In the genomic region with DNA sequence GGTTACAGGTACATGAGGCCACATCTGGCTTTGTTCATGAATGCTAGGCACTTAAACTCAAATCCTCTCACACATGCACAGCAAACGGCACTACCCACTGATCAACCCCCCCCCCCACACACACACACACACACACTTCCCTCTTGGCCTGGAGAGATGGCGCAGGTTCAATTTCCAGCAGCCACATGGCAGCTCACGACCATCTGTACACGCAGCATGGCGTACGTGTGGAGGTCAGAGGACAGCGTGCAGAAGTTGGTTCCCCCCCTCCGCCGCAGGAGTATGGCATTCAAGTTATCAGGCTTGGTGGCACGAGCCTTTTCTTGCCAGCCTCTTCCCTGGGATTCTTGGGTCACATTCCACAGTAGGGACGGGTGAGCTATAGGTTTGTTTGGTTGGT, we compare ENCODE assay signal across 23 mouse cellular contexts.
DNase-seq lines count a peak whose midpoint lies in the region; ATAC-seq and TF ChIP-seq lines count a peak whose summit lies in the region.
"Had no signal": no experiment of that assay in that cellular context is flagged by ENCODE, and none has a peak within 500 bp of the region (broad histone marks: within the 10 kb centered on the region; RNA-seq: fewer than 3 reads in every experiment).

No protein-coding gene starts in this region.

- peak; percentile 82 to 86 for DNase-seq in cerebellum, postnatal 10 days
- DNase-seq in cerebellum, adult 2 months = no peak
- peak; percentile 34 for DNase-seq in hindbrain, postnatal 0 days (ENCODE audit: low spot score)
- no peak for DNase-seq in hindbrain, embryonic 10.5 days (ENCODE audit: low spot score)
- no peak for DNase-seq in forebrain, embryonic 11.5 days (ENCODE audit: low spot score)
- DNase-seq: adrenal gland, adult 8-10 months; adrenal gland, postnatal 14 days; adrenal gland, postnatal 36 days; B cell, adult 2 months; cerebellum, adult 11-12 months; cerebellum, adult 9-10 months had no signal

- ATAC-seq in hindbrain, postnatal 0 days = no peak
- ATAC-seq in megakaryocyte, adult 5-6 weeks (ENCODE audit: poor library complexity, severe bottlenecking) = no peak
- no peak for ATAC-seq in forebrain, embryonic 11.5 days (replicated peaks; ENCODE audit: low FRiP score)
- ATAC-seq: activated CD4-positive, CD25-positive, alpha-beta regulatory T cell, adult 4 months; CD4-positive, CD25-positive, alpha-beta regulatory T cell, adult 4 months; forebrain, embryonic 14.5 days; forebrain, embryonic 16.5 days; Patski had no signal

- H3K4me2 ChIP-seq in hindbrain, postnatal 0 days (ENCODE audit: low read depth, low read length) = no peak overlapping the region
- H3K4me2 ChIP-seq in forebrain, embryonic 11.5 days (ENCODE audit: low read depth, low read length, severe bottlenecking) = no peak overlapping the region
- H3K4me2 ChIP-seq: embryonic facial prominence, embryonic 12.5 days; forebrain, embryonic 12.5 days had no signal

- TF ChIP-seq CTCF in cerebellum, adult 2 months (IDR thresholded peaks at IDR 0.05; ENCODE audit: borderline replicate concordance, insufficient read depth, low read depth, low read length) = no peak
- TF ChIP-seq CTCF in hindbrain, postnatal 0 days (IDR thresholded peaks at IDR 0.05; ENCODE audit: low read depth) = no peak

- no peak overlapping the region for H3K9ac ChIP-seq in hindbrain, postnatal 0 days (replicated peaks; ENCODE audit: low read length)
- no peak overlapping the region for H3K9ac ChIP-seq in forebrain, embryonic 11.5 days (ENCODE audit: low read length)
- H3K9ac ChIP-seq: embryonic facial prominence, embryonic 12.5 days; forebrain, embryonic 12.5 days had no signal

- no peak overlapping the region for H3K4me3 ChIP-seq in cerebellum, adult 2 months (replicated peaks; ENCODE audit: insufficient read depth, low read depth, low read length)
- H3K4me3 ChIP-seq in hindbrain, postnatal 0 days (ENCODE audit: low read length) = no peak overlapping the region
- H3K4me3 ChIP-seq in hindbrain, embryonic 10.5 days = no peak overlapping the region
- peak overlapping the region; percentile 42 for H3K4me3 ChIP-seq in megakaryocyte, embryonic 14.5 days (replicated peaks)
- H3K4me3 ChIP-seq in forebrain, embryonic 11.5 days (ENCODE audit: low read depth, low read length) = no peak overlapping the region
- H3K4me3 ChIP-seq: embryonic facial prominence, embryonic 10.5 days; embryonic facial prominence, embryonic 12.5 days; forebrain, embryonic 12.5 days had no signal

- TF ChIP-seq POLR2A in cerebellum, adult 2 months (IDR thresholded peaks at IDR 0.05; ENCODE audit: borderline replicate concordance, insufficient read depth, low read length) = no peak

- 16% methylated on average over 11 of the region's 11 CpGs for WGBS in cerebellum, adult 2 months
- 77% methylated on average over 10 of the region's 11 CpGs for WGBS in hindbrain, postnatal 0 days
- 92% methylated on average over 11 of the region's 11 CpGs for WGBS in hindbrain, embryonic 10.5 days
- 91% methylated on average over 11 of the region's 11 CpGs for WGBS in forebrain, embryonic 11.5 days

- H3K27ac ChIP-seq in cerebellum, adult 2 months (ENCODE audit: insufficient read depth, low read length) = no peak overlapping the region
- H3K27ac ChIP-seq in hindbrain, postnatal 0 days = no peak overlapping the region
- no peak overlapping the region for H3K27ac ChIP-seq in hindbrain, embryonic 10.5 days
- H3K27ac ChIP-seq in forebrain, embryonic 11.5 days (ENCODE audit: low read depth, low read length) = no peak overlapping the region
- H3K27ac ChIP-seq: embryonic facial prominence, embryonic 10.5 days; embryonic facial prominence, embryonic 12.5 days; forebrain, embryonic 12.5 days had no signal

- H3K27me3 ChIP-seq in cerebellum, adult 2 months (ENCODE audit: control insufficient read depth, insufficient read depth, low read length) = no peaks in the 10 kb centered on the region
- H3K27me3 ChIP-seq in hindbrain, postnatal 0 days (ENCODE audit: insufficient read depth, low read length) = no peaks in the 10 kb centered on the region
- no peaks in the 10 kb centered on the region for H3K27me3 ChIP-seq in hindbrain, embryonic 10.5 days (ENCODE audit: insufficient read depth, poor library complexity, severe bottlenecking)
- peaks cover 13% of the 10 kb centered on the region for H3K27me3 ChIP-seq in megakaryocyte, embryonic 14.5 days (replicated peaks)
- H3K27me3 ChIP-seq in forebrain, embryonic 11.5 days (ENCODE audit: control insufficient read depth, insufficient read depth, low read length) = no peaks in the 10 kb centered on the region
- H3K27me3 ChIP-seq: CH12.LX; embryonic facial prominence, embryonic 12.5 days; forebrain, embryonic 12.5 days; Patski had no signal

- H3K4me1 ChIP-seq in cerebellum, adult 2 months (ENCODE audit: control insufficient read depth, insufficient read depth, low read length) = peaks cover 16% of the 10 kb centered on the region
- H3K4me1 ChIP-seq in hindbrain, postnatal 0 days (ENCODE audit: insufficient read depth, low read length) = no peaks in the 10 kb centered on the region
- H3K4me1 ChIP-seq in hindbrain, embryonic 10.5 days (replicated peaks) = peaks cover 50% of the 10 kb centered on the region
- no peaks in the 10 kb centered on the region for H3K4me1 ChIP-seq in megakaryocyte, embryonic 14.5 days
- H3K4me1 ChIP-seq in forebrain, embryonic 11.5 days (replicated peaks; ENCODE audit: control insufficient read depth, insufficient read depth, low read length) = no peaks in the 10 kb centered on the region
- H3K4me1 ChIP-seq: embryonic facial prominence, embryonic 12.5 days had no signal

- H3K9me3 ChIP-seq in hindbrain, postnatal 0 days (ENCODE audit: low read length) = no peaks in the 10 kb centered on the region
- H3K9me3 ChIP-seq in hindbrain, embryonic 10.5 days = no peaks in the 10 kb centered on the region
- H3K9me3 ChIP-seq in megakaryocyte, embryonic 14.5 days = peaks cover 19% of the 10 kb centered on the region
- no peaks in the 10 kb centered on the region for H3K9me3 ChIP-seq in forebrain, embryonic 11.5 days (ENCODE audit: control insufficient read depth, low read length)
- H3K9me3 ChIP-seq: embryonic facial prominence, embryonic 12.5 days; forebrain, embryonic 12.5 days; G1E had no signal

- H3K36me3 ChIP-seq in hindbrain, postnatal 0 days (ENCODE audit: insufficient read depth, low read length) = no peaks in the 10 kb centered on the region
- peaks cover 16% of the 10 kb centered on the region for H3K36me3 ChIP-seq in hindbrain, embryonic 10.5 days
- no peaks in the 10 kb centered on the region for H3K36me3 ChIP-seq in megakaryocyte, embryonic 14.5 days (replicated peaks; ENCODE audit: low read length)
- H3K36me3 ChIP-seq in forebrain, embryonic 11.5 days (ENCODE audit: control insufficient read depth, insufficient read depth, low read length) = no peaks in the 10 kb centered on the region
- H3K36me3 ChIP-seq: embryonic facial prominence, embryonic 12.5 days; forebrain, embryonic 12.5 days; G1E had no signal

Comparison
In these comparisons a context has a peak if more than half of its experiments do, and no peak if none do; other contexts are left out.
1. DNase-seq: peak in cerebellum, postnatal 10 days (2 of 2) and hindbrain, postnatal 0 days (single experiment); none in cerebellum, adult 2 months (0 of 2), hindbrain, embryonic 10.5 days (single experiment) and forebrain, embryonic 11.5 days (single experiment).